Mouse (Mus musculus) bone marrow macrophage, adult 2 months (primary cell): Measurements from ENCODE around the gene Mb.

Experiments used
- CTCF ChIP-seq: IDR thresholded peaks from 2 replicates; pipeline ENCODE4 v1.5.1; 2012; ENCODE audit warnings: low read depth, mild to moderate bottlenecking, low read length, moderate library complexity
- POLR2A ChIP-seq: IDR thresholded peaks from 2 replicates; pipeline ENCODE4 v1.6.1; 2012; ENCODE audit warnings: mild to moderate bottlenecking, low read depth, low read length, borderline replicate concordance

- no peak for TF ChIP-seq CTCF
- no peak for TF ChIP-seq POLR2A
Observed at GRCm38 (mm10) chr15:77053021-77053420, 2.6 kb upstream of the Mb start.
